Mouse (Mus musculus) testis, adult 2 months (tissue): ENCODE results near the gene Hadh.

Experiments
- CTCF ChIP-seq: fragments of 200-500 bp; IDR thresholded peaks from 2 replicates; pipeline ENCODE4 v1.5.1; 2012; ENCODE audit warnings: low read depth, mild to moderate bottlenecking, inconsistent platforms, low read length, moderate library complexity; ENCODE audit not compliant: control insufficient read depth, insufficient read depth, insufficient replicate concordance
- POLR2A ChIP-seq: fragments of 200-500 bp; IDR thresholded peaks from 2 replicates; pipeline ENCODE4 v1.6.1; 2012; ENCODE audit warnings: low read depth, mild to moderate bottlenecking, inconsistent platforms, low read length, moderate library complexity; ENCODE audit not compliant: control insufficient read depth

DNA sequence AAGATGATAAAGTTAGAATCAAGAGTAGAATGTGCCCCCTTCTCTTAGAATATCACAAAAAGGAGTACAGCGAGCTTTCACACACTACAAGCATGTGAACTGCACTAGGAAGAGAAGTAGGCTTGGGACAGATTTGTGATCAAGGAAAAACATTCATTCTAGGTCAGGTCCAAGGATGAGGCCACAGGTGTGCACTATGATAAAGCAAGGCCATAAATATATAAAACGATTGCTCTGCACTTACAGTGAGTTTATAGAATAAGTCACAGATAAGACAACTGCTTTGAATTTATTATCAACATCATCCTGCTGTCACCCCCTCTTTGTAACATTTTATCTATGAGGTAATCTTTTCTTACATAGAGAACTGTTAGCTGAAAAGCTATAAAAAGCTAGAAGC is 20.4 kb upstream of the Hadh start:
- TF ChIP-seq CTCF: no peak
- TF ChIP-seq POLR2A: no peak
